Mouse (Mus musculus) midbrain, embryonic 10.5 days (tissue): ENCODE data around the gene Wdr37. TPM values are rescaled to one million over a fixed set of nuclear protein-coding genes. Genes with fewer than 3 reads are reported as not detected.
"Not testable (repeated sequence)": the region's sequence is repeated elsewhere in the genome, so short reads cannot be mapped to it uniquely, and the experiment has no call there.

Experiments
- DNase-seq: peaks from one replicate; pipeline ENCODE4 v3.0.0-alpha.2; 2017; ENCODE audit warnings: low spot score
- H3K27ac ChIP-seq: fragments of 300-500 bp; sonication (generic); replicated peaks from 2 replicates; pipeline ENCODE4 v1.5.1; 2016; ENCODE audit warnings: mild to moderate bottlenecking
- H3K27me3 ChIP-seq: fragments of 300-500 bp; sonication (generic); 2 replicates; pipeline ENCODE4 v1.6.1; 2016; ENCODE audit warnings: low read depth, mild to moderate bottlenecking; ENCODE audit not compliant: poor library complexity, severe bottlenecking
- H3K36me3 ChIP-seq: fragments of 300-500 bp; sonication (generic); 2 replicates; pipeline ENCODE4 v1.6.1; 2016; ENCODE audit warnings: mild to moderate bottlenecking, moderate library complexity
- H3K4me1 ChIP-seq: fragments of 300-500 bp; sonication (generic); 2 replicates; pipeline ENCODE4 v1.6.1; 2016
- H3K4me3 ChIP-seq: fragments of 300-500 bp; sonication (generic); 2 replicates; pipeline ENCODE4 v1.5.1; 2016; ENCODE audit warnings: mild to moderate bottlenecking, moderate library complexity
- H3K9me3 ChIP-seq: fragments of 300-500 bp; sonication (generic); replicated peaks from 2 replicates; pipeline ENCODE4 v1.6.1; 2016; ENCODE audit warnings: mild to moderate bottlenecking
- WGBS: fragments of 180-500 bp; shearing (Covaris S2); methylation state at CpG from one replicate; pipeline ENCODE4 v1.1.7; 2016; 5-methylcytosine and 5-hydroxymethylcytosine counted together
- polyA plus RNA-seq: library from polyadenylated mRNA; unstranded; fragments of >200 nt; fragmentation: Nextera tagmentation; extraction: Ambion mirVana; gene quantifications from 2 replicates; pipeline ENCODE4 v1.2.1, GENCODE M21; 2016

Gene Wdr37
- 34.2 and 41.7 TPM in 2 replicates for polyA plus RNA-seq

- H3K9me3 ChIP-seq: no peaks in the 10 kb centered on the region
- peak within 1 kb of the TSS; percentile 92 for H3K27ac ChIP-seq
- no peaks in the 10 kb centered on the region for H3K27me3 ChIP-seq
- WGBS: 3% methylated on average over 18 of the region's 18 CpGs
- H3K4me1 ChIP-seq: peaks cover 19% of the 10 kb centered on the region
- H3K36me3 ChIP-seq: peaks cover 11% of the 10 kb centered on the region
- H3K4me3 ChIP-seq: peak within 1 kb of the TSS; percentile 78
- no peak for DNase-seq
Measured at GRCm38 (mm10) chr13:8871314-8871962, at the start of gene Wdr37. Gene Wdr37 (minus strand): TSS chr13:8871909.

DNA sequence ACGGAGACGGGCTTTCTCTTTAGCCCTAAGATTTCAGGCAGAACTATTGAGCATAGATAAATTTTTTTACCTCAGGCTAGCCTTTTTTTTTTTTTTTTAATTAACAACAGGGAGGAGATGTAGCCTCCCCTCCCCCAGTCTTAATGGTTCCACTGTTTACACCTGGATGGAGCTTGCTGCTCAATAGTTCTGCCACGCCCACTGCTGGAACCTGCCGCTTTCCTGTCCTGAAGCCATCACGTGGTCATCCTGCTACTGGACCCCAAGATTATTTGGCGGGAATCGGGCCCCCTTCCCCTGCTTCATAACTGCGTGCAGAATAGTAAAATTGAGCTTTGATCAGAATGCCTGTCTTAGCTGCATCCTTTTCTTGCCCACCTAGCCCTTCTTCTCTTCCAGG, 42.2 kb upstream of the Wdr37 start:
- DNase-seq, H3K36me3 ChIP-seq, H3K27me3 ChIP-seq, H3K27ac ChIP-seq, H3K9me3 ChIP-seq, H3K4me3 ChIP-seq, H3K4me1 ChIP-seq: not testable (repeated sequence)
- WGBS: 90% methylated on average over 8 of the region's 8 CpGs

- not testable (repeated sequence) for H3K36me3 ChIP-seq, DNase-seq, H3K27me3 ChIP-seq, H3K4me3 ChIP-seq, H3K27ac ChIP-seq, H3K4me1 ChIP-seq
- peaks cover 33% of the 10 kb centered on the region for H3K9me3 ChIP-seq
- WGBS: 91% methylated on average over 2 of the region's 2 CpGs
Measured at GRCm38 (mm10) chr13:8905986-8906385, 34.3 kb upstream of the Wdr37 start.

- Histone ChIP-seq H3K4me3 (no peak overlapping the region), H3K36me3 (peaks cover 42% of the 10 kb centered on the region), H3K27me3 (no peaks in the 10 kb centered on the region), H3K9me3 (no peaks in the 10 kb centered on the region), H3K4me1 (peaks cover 20% of the 10 kb centered on the region), H3K27ac (no peak overlapping the region)
- 95% methylated on average over 1 of the region's 1 CpGs for WGBS
- no peak for DNase-seq
Measured at GRCm38 (mm10) chr13:8888603-8889002, 16.9 kb upstream of the Wdr37 start.

- H3K9me3 ChIP-seq: no peaks in the 10 kb centered on the region
- WGBS: 7% methylated on average over 9 of the region's 9 CpGs
- H3K27me3 ChIP-seq: no peaks in the 10 kb centered on the region
- DNase-seq: no peak
- H3K36me3 ChIP-seq: peaks cover 28% of the 10 kb centered on the region
- H3K4me1 ChIP-seq: peaks cover 20% of the 10 kb centered on the region
- peak overlapping the region; percentile 99 for H3K27ac ChIP-seq
- peak overlapping the region; percentile 79 for H3K4me3 ChIP-seq
Measured at GRCm38 (mm10) chr13:8886185-8886560, 14.5 kb upstream of the Wdr37 start.

DNA sequence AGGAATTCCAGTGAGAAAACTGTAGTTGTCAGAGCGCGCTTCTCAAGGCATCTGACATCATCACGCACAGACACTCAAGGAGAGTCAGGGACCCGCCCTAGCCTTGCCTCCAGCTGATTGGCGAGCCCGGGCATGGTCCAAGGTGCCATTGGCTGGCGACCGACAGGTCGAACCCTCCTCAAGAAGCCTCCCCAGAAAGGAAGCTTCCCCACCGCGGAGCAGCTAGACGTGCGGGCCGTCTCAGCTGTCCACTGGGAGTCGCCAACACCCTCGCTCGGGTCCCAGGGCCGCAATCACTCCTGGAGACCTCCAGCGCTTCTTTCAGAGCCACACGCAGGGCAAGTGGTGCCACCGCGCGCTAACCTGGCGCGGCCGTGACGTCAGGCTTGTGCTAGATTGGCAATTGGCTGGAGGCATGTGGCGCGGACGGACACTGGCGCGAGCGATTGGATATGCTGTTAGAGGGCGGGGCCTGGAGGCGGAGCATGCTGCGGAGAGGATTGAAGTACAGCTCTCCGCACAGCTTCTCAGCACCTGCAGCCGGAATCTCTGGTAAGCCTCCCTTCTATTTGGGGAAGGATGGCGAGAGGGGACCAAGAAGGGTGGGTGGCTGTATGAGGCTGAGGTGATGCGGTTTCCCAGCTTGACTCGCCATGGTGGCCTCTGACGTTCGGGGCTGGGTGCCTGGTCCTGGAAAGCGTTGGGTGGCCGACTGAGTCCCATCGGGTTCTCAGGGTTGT, 13.9 kb upstream of the Wdr37 start, which contains the start of gene Idi1:
Gene Idi1 (plus strand): TSS at position 57 of the 740 bp plus-strand sequence.
- peak within 1 kb of the TSS; percentile 99 for H3K27ac ChIP-seq
- H3K9me3 ChIP-seq: no peaks in the 10 kb centered on the region
- DNase-seq: peak; percentile 98
- WGBS: under 1% methylated on average over 46 of the region's 46 CpGs
- H3K4me3 ChIP-seq: peak within 1 kb of the TSS; percentile 79
- H3K4me1 ChIP-seq: peaks cover 20% of the 10 kb centered on the region
- no peaks in the 10 kb centered on the region for H3K27me3 ChIP-seq
- peaks cover 28% of the 10 kb centered on the region for H3K36me3 ChIP-seq

DNA sequence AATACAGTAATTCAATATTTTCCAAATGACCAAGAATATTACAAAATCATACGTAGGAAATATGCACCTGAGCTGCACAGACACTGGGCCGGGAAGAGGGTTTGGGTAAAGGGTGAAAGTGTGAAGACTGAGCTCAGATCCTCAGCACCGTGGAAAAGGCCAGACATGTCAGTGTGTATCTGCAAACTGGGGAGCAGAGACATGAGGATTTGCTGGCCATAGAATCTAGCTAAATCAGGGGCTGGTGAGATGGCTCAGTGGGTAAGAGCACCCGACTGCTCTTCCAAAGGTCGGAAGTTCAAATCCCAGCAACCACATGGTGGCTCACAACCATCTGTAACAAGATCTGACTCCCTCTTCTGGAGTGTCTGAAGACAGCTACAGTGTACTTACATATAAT, 12.2 kb upstream of the Wdr37 start:
- H3K9me3 ChIP-seq, H3K27me3 ChIP-seq, DNase-seq, H3K27ac ChIP-seq, H3K4me3 ChIP-seq: not testable (repeated sequence)
- 88% methylated on average over 5 of the region's 5 CpGs for WGBS
- peaks cover 20% of the 10 kb centered on the region for H3K4me1 ChIP-seq
- H3K36me3 ChIP-seq: peaks cover 15% of the 10 kb centered on the region

- DNase-seq: no peak
- no peaks in the 10 kb centered on the region for H3K27me3 ChIP-seq
- no peak overlapping the region for H3K27ac ChIP-seq
- 77% methylated on average over 3 of the region's 3 CpGs for WGBS
- no peaks in the 10 kb centered on the region for H3K9me3 ChIP-seq
- H3K4me3 ChIP-seq: no peak overlapping the region
- peaks cover 7% of the 10 kb centered on the region for H3K4me1 ChIP-seq
- H3K36me3 ChIP-seq: no peaks in the 10 kb centered on the region
Measured at GRCm38 (mm10) chr13:8881611-8882010, 9.9 kb upstream of the Wdr37 start.

- Histone ChIP-seq H3K27me3 (no peaks in the 10 kb centered on the region), H3K9me3 (no peaks in the 10 kb centered on the region), H3K4me1 (peaks cover 19% of the 10 kb centered on the region), H3K36me3 (no peaks in the 10 kb centered on the region), H3K27ac (no peak overlapping the region), H3K4me3 (no peak overlapping the region)
- no peak for DNase-seq
- WGBS: 90% methylated on average over 1 of the region's 1 CpGs
Measured at GRCm38 (mm10) chr13:8873776-8874175, 2.1 kb upstream of the Wdr37 start.

DNA sequence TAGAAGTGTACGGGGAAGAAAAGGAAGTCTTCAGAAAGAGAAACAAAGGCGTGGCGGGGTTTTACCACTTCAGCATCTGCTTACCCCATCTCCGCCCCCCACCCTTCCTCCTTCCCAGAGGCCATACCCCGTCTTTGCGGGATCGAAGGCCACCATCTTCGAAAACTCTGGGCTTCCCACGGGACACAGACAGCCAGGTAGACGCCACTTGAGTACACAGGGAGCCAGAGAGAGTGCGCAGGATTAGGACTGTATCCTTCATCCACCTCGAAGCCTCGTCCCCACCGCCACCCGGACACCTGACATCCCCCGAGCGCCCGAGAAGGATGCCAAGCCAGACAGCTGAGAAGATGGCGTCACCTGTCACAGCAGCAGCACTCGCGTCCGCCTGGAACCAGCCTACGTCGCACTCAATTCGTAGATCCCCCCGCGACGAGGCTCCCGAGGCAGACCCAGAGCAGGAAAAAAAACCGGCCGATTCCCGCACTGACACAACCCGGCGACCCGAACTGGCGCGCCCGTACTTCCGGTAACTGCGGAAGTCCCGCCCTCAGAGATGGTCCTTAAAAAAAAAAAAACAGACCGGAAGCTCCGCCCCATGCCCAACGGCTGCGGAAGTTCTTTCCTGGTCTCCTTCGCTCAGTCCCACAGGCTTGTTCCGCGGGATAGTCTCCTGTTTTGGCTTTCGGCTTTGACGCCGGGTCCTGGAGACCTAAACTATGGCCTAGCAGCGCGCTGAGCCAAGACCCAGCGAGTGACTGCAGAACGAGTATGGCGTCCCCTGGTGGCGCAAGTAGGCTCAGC, 997 bp downstream of the Wdr37 start:
- Histone ChIP-seq H3K9me3 (no peaks in the 10 kb centered on the region), H3K4me3 (peak overlapping the region; percentile 78), H3K36me3 (peaks cover 18% of the 10 kb centered on the region), H3K27me3 (no peaks in the 10 kb centered on the region), H3K4me1 (peaks cover 19% of the 10 kb centered on the region), H3K27ac (peak overlapping the region; percentile 92)
- under 1% methylated on average over 57 of the region's 57 CpGs for WGBS
- peak; percentile 89 for DNase-seq

DNA sequence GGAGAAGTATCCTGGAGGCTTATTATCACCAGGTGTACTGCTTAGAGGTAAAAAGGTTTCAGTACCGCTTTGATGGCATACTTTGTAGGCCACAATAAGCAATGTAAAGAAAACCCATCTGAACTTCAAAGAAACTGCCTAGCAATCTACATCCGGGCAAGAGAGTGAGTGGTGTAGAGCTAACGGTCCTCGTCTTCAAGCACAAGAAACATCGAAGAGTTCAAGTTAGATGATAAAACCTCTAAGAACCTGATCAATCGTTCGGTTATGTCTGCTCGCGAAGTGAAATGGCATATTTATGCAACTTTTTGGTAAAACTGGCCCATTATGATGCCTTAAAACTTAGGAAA, 1.6 kb downstream of the Wdr37 start:
- H3K36me3 ChIP-seq: peaks cover 22% of the 10 kb centered on the region
- no peaks in the 10 kb centered on the region for H3K27me3 ChIP-seq
- peak overlapping the region; percentile 92 for H3K27ac ChIP-seq
- WGBS: 9% methylated on average over 9 of the region's 9 CpGs
- no peak for DNase-seq
- peak overlapping the region; percentile 78 for H3K4me3 ChIP-seq
- H3K4me1 ChIP-seq: peaks cover 19% of the 10 kb centered on the region
- H3K9me3 ChIP-seq: no peaks in the 10 kb centered on the region

DNA sequence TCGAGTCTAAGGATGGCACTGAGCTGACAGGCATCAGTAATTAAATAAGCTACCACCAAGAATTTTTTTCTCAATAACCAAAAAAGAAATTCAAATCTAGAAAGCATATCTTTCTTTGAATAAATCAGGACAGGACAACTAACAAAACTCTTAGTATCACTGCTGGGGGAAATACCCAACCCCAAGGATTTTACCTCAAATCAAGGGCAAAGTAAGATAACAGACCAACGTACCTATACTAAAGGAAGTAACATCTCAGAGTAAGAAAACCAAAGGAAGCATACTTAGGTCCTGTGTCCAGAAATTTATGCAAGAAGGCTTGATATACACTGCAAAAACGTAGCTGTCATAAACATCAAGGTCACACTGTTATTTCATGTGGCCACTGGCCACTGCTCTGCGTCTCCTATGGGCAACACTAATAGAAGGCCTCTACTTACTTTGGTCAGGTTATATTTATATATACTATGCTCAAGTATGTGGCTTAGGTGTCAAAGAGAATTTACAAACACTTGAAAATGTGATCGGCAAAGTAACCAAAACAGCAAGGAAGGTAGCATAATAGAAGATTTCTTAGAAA, 2.0 kb downstream of the Wdr37 start:
- Histone ChIP-seq H3K27me3 (no peaks in the 10 kb centered on the region), H3K4me3 (peak overlapping the region; percentile 78), H3K9me3 (no peaks in the 10 kb centered on the region), H3K27ac (peak overlapping the region; percentile 92), H3K4me1 (peaks cover 19% of the 10 kb centered on the region), H3K36me3 (peaks cover 27% of the 10 kb centered on the region)
- DNase-seq: no peak
- WGBS: 81% methylated on average over 5 of the region's 5 CpGs
